Mouse (Mus musculus) kidney, embryonic 14.5 days (tissue): Measurements from ENCODE around the gene Zmiz1. TPM values are rescaled to one million over a fixed set of nuclear protein-coding genes. Genes with fewer than 3 reads are reported as not detected.

ENCODE experiments used
- ATAC-seq: fragments of 200-750 bp; cut with Nextera tagmentation; 2 replicates; pipeline ENCODE4 v1.8.0; 2017; ENCODE audit warnings: moderate number of reproducible peaks, mild to moderate bottlenecking, moderate TSS enrichment, moderate library complexity; ENCODE audit not compliant: low FRiP score, low TSS enrichment
- H3K27ac ChIP-seq: fragments of 300-500 bp; sonication (generic); 2 replicates; pipeline ENCODE4 v1.5.1; 2014; ENCODE audit warnings: low read depth, mild to moderate bottlenecking, low read length, moderate library complexity, mixed read lengths
- H3K27me3 ChIP-seq: fragments of 300-500 bp; sonication (generic); 2 replicates; pipeline ENCODE4 v1.6.1; 2014; ENCODE audit warnings: mild to moderate bottlenecking, low read length; ENCODE audit not compliant: control insufficient read depth, insufficient read depth
- H3K36me3 ChIP-seq: fragments of 300-500 bp; sonication (generic); 2 replicates; pipeline ENCODE4 v1.6.1; 2014; ENCODE audit warnings: low read length, mixed read lengths; ENCODE audit not compliant: control insufficient read depth, insufficient read depth
- H3K4me1 ChIP-seq: fragments of 300-500 bp; sonication (generic); 2 replicates; pipeline ENCODE4 v1.6.1; 2014; ENCODE audit warnings: low read length, mixed read lengths; ENCODE audit not compliant: control insufficient read depth, insufficient read depth
- H3K4me2 ChIP-seq: fragments of 300-500 bp; sonication (generic); replicated peaks from 2 replicates; pipeline ENCODE4 v1.6.1; 2014; ENCODE audit warnings: low read depth, mild to moderate bottlenecking, low read length
- H3K4me3 ChIP-seq: fragments of 300-500 bp; sonication (generic); 2 replicates; pipeline ENCODE4 v1.5.1; 2014; ENCODE audit warnings: mild to moderate bottlenecking, low read length
- H3K9ac ChIP-seq: fragments of 300-500 bp; sonication (generic); 2 replicates; pipeline ENCODE4 v1.6.1; 2014; ENCODE audit warnings: low read depth, mild to moderate bottlenecking, low read length, moderate library complexity
- H3K9me3 ChIP-seq: fragments of 300-500 bp; sonication (generic); 2 replicates; pipeline ENCODE4 v1.6.1; 2016; ENCODE audit warnings: low read length; ENCODE audit not compliant: control insufficient read depth
- WGBS: fragments of 180-500 bp; shearing (Covaris S2); extraction: QIAGEN DNeasy Blood & Tissue Kit; methylation state at CpG from one replicate; pipeline ENCODE4 v1.1.7; 2014; 5-methylcytosine and 5-hydroxymethylcytosine counted together
- polyA plus RNA-seq: library from polyadenylated mRNA; unstranded; fragments of >200 nt; fragmentation: Nextera tagmentation; extraction: Ambion mirVana; gene quantifications from 2 replicates; pipeline ENCODE4 v1.2.1, GENCODE M21; 2014

Gene Zmiz1
- polyA plus RNA-seq, 1 experiment from 2014 or later = 57.3 TPM

DNA sequence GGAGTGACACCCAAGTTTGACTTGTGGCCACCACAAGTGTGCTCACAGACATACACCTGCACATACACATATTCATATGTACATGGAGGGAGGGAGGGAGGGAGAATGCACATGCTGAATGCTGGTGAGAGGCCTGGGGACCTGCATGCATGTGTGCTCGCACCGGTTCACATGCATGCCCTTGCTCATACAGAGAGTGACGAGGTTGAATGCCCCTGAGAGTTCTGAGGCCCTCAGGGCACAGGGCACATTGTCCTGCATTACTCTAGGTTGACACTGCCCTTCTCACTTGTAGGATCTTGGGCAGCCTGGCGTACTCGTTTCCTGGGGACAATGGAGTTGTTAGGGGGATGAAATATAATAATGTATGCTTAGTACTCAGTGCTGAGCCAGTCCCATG is 23.4 kb downstream of the Zmiz1 start:
- WGBS = 49% methylated on average over 5 of the region's 5 CpGs
- no peak for ATAC-seq
- Histone ChIP-seq H3K4me1 (peaks cover 89% of the 10 kb centered on the region), H3K36me3 (0 out of 2 replicates have a peak, but pooled peaks cover 3% of the 10 kb centered on the region), H3K9ac (no peak overlapping the region), H3K4me2 (no peak overlapping the region), H3K27me3 (no peaks in the 10 kb centered on the region), H3K27ac (no peak overlapping the region), H3K4me3 (no peak overlapping the region), H3K9me3 (no peaks in the 10 kb centered on the region)

DNA sequence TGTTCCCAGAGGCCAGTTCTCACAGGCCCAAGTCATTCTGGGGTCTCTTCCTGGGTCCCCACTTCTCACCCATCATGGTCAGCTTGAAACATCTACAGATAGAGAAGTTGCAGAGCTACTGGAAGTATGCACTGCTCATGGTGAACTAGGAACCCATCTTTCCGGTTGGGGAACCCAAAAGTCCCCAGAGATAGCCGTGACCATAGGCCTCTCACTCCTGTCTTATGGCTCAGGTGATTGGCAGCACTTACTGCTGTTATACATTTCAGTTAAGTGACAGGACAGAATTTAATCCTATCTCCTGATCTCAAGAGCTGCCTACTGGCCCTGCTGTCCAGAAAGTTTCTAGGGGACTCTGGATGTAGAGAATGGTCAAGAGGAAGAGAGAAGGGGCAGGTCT is 24.3 kb downstream of the Zmiz1 start:
- 85% methylated on average over 2 of the region's 2 CpGs for WGBS
- no peak for ATAC-seq

DNA sequence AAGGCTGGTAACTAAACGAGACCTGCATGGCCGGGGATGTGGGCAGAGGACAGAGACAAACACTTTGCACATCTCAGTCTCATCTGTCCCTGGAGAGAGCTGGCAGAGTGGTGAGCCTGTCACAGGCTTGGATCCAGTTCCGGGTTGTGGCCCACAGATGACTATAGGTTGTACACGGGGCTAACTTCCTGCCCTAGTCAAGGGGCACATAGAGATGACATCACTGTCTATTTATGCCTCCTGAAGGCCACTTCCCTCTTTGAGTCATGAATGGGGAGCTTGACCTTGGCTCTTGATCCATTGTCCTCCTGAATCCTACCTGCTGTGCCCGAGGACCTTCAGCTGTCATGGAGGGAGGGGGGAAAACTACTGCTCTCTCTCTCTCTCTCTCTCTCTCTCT is 25.1 kb downstream of the Zmiz1 start:
- no peaks in the 10 kb centered on the region for H3K9me3 ChIP-seq
- 45% methylated on average over 5 of the region's 5 CpGs for WGBS
- no peaks in the 10 kb centered on the region for H3K27me3 ChIP-seq
- H3K4me3 ChIP-seq = no peak overlapping the region
- H3K4me2 ChIP-seq = no peak overlapping the region
- ATAC-seq = no peak
- H3K4me1 ChIP-seq = peaks cover 90% of the 10 kb centered on the region
- H3K27ac ChIP-seq = no peak overlapping the region
- H3K36me3 ChIP-seq = 0 out of 2 replicates have a peak, but pooled peaks cover 2% of the 10 kb centered on the region
- 0 out of 2 replicates have a peak overlapping the region, but pooled peaks have one; percentile 18 for H3K9ac ChIP-seq

More for the DNA sequence above, 24.3 kb downstream of the Zmiz1 start:
- Histone ChIP-seq H3K9ac (no peak overlapping the region), H3K36me3 (0 out of 2 replicates have a peak, but pooled peaks cover 3% of the 10 kb centered on the region), H3K4me3 (no peak overlapping the region), H3K9me3 (no peaks in the 10 kb centered on the region), H3K27ac (no peak overlapping the region), H3K4me2 (no peak overlapping the region), H3K4me1 (peaks cover 89% of the 10 kb centered on the region), H3K27me3 (no peaks in the 10 kb centered on the region)

DNA sequence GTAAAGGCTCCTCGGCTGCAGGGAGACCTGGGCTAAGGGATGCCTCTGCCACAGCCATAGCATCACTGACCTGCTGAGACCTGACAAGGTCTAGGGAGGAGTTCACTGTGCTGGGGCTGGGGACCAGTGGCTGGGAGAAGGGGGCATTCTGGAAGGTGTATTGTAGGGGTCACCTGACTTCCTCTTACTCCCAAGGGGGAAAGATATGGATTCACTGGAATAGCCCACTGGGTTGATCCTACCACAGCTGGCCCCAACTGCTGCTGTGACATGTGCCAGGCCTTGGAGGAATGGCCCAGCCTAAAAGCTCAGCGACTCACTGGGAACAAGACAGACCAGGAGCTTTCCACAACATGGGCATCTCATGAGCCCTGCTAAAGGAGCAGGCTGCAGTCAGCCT is 27.2 kb downstream of the Zmiz1 start:
- H3K4me1 ChIP-seq = peaks cover 87% of the 10 kb centered on the region
- H3K27me3 ChIP-seq = no peaks in the 10 kb centered on the region
- no peak for ATAC-seq
- WGBS = 70% methylated on average over 2 of the region's 2 CpGs
- H3K9ac ChIP-seq = no peak overlapping the region
- H3K36me3 ChIP-seq = no peaks in the 10 kb centered on the region
- H3K4me2 ChIP-seq = no peak overlapping the region
- H3K27ac ChIP-seq = no peak overlapping the region
- no peaks in the 10 kb centered on the region for H3K9me3 ChIP-seq
- H3K4me3 ChIP-seq = no peak overlapping the region

DNA sequence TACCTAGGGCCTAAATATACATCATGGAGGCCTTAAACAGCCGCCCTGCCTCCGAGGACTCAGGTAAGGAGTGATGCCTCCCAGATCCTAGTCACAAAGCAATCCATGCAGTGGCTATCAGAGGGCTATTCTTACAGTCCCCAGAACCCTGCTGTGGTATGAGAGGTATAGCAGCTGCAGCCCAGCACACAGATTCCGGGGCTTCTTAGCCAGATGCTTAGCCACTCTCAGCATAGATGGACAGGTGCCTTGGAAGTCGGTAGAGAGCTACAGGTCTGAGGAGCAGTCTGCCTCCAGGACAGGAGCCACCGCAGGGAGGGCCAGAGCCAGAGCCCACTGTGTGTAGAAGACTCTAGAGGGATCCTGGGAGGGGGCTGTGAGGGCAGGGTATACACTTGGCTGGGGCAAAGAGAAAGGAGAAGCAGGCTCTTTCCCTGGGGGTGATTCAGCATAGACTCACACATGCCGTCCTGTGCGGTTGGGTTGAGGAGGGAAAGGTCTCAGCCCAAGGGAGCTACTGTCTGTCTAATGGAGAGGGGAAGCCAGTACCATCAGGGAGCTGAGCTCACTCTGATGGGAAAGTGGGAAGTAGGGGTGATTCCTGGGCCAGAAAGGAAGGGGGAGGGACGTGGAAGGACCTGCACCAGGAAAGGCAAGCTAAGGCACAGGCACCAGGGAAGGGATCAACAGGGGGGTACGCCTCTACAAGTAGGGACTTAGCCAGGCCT is 27.9 kb downstream of the Zmiz1 start:
- Histone ChIP-seq H3K27ac (no peak overlapping the region), H3K4me1 (peaks cover 80% of the 10 kb centered on the region)

DNA sequence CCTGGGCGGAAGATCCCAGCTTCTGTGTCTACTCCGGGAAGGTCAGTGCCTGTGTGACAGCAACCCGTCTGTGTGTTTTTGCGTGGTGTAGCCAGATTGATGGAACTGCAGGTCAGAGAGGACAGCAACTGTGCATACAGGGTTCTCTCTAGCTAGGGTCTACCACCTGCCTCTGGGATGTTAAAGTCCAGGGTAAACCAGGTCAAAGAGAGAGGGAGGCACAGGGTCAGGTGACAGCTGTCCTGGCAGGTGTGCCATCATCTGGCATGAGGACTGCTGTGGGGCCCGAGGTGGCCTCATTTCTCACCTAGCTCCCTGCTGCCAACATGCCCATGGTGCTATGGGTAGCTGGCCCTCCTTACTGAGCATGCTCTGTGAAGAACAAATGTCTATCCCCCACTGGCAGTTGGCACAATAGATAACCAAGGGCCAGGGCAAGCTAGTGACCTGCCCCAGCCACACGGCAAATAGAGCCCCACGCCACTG is 28.5 kb downstream of the Zmiz1 start:
- no peaks in the 10 kb centered on the region for H3K27me3 ChIP-seq
- H3K4me2 ChIP-seq = no peak overlapping the region
- WGBS = 57% methylated on average over 7 of the region's 7 CpGs
- no peaks in the 10 kb centered on the region for H3K9me3 ChIP-seq
- H3K36me3 ChIP-seq = no peaks in the 10 kb centered on the region
- no peak overlapping the region for H3K9ac ChIP-seq
- ATAC-seq = no peak
- no peak overlapping the region for H3K27ac ChIP-seq
- peaks cover 80% of the 10 kb centered on the region for H3K4me1 ChIP-seq
- H3K4me3 ChIP-seq = no peak overlapping the region

More for the DNA sequence above, 27.9 kb downstream of the Zmiz1 start:
- H3K4me2 ChIP-seq = no peak overlapping the region
- no peaks in the 10 kb centered on the region for H3K36me3 ChIP-seq
- H3K9ac ChIP-seq = no peak overlapping the region
- H3K4me3 ChIP-seq = no peak overlapping the region
- no peaks in the 10 kb centered on the region for H3K9me3 ChIP-seq
- 69% methylated on average over 9 of the region's 9 CpGs for WGBS
- no peak for ATAC-seq
- H3K27me3 ChIP-seq = no peaks in the 10 kb centered on the region

DNA sequence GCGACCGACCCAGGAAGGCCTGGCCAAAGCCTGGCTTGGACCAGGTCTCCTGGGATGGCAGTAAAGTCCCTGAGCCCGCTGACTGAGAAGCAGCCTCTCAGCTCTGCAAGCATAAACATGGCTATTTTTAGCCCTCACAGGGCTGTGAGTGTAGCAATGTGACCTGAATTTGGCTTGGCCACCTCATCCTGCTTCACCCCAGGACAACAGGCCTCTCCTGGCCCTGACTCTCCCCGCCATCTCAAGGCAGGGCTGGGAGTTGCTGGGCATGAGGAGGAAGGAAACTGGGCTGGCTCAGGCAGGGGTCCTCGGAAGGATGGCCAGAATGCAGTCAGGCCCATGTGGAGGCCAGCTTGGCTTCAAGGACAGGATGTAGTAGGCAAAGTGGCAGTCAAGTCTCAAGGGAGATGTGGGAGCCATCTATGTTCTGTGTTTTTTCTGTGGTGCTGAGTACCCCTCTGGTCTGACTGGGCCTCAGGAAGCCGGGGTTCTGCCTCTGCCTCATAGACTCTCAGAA is 29.2 kb downstream of the Zmiz1 start:
- no peak overlapping the region for H3K27ac ChIP-seq

DNA sequence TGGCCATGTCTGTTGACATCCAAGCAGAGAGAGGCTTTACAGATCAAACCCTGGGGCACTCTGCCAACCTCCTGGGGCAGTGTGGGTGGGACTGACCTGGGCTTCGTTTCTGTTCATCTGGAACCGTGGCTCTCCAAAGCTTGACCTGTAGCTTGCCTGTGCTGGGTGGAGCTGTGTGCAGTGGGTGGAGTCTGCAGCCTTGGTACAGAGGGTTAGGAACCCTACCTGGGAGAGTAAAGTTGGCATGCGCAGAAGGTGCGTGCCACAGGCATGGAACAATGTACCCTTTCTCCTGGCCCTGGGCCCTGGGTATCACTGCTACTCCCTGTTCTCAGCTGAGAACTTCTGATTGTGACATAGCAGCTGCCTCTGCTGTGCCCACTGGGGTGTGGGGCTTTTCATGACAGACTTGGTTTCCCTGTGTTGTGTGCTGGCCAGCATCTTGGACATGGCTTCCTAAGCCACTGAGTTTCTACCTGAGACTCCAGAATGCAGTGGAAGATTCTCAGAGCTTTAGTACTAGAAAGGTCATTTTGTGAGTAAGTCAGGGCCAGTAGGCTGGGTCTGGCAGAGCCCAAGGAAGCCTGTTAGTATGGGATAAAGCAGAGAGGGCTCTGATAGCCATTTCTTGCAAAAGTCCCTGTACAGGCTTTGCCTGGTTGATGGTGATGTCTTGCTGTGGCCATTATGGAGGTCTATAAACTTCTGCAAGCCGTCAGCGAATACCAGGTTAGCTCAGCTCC is 30.5 kb downstream of the Zmiz1 start:
- 64% methylated on average over 6 of the region's 6 CpGs for WGBS
- H3K27me3 ChIP-seq = no peaks in the 10 kb centered on the region
- no peak for ATAC-seq
- H3K9ac ChIP-seq = no peak overlapping the region
- no peak overlapping the region for H3K4me3 ChIP-seq
- no peaks in the 10 kb centered on the region for H3K36me3 ChIP-seq
- H3K4me1 ChIP-seq = peaks cover 81% of the 10 kb centered on the region
- H3K4me2 ChIP-seq = no peak overlapping the region
- no peaks in the 10 kb centered on the region for H3K9me3 ChIP-seq
- H3K27ac ChIP-seq = no peak overlapping the region

More for the DNA sequence above, 29.2 kb downstream of the Zmiz1 start:
- H3K27me3 ChIP-seq = no peaks in the 10 kb centered on the region
- no peak for ATAC-seq
- WGBS = 70% methylated on average over 6 of the region's 6 CpGs
- H3K9ac ChIP-seq = no peak overlapping the region
- H3K9me3 ChIP-seq = no peaks in the 10 kb centered on the region
- no peak overlapping the region for H3K4me3 ChIP-seq
- no peaks in the 10 kb centered on the region for H3K36me3 ChIP-seq
- peaks cover 81% of the 10 kb centered on the region for H3K4me1 ChIP-seq
- no peak overlapping the region for H3K4me2 ChIP-seq

DNA sequence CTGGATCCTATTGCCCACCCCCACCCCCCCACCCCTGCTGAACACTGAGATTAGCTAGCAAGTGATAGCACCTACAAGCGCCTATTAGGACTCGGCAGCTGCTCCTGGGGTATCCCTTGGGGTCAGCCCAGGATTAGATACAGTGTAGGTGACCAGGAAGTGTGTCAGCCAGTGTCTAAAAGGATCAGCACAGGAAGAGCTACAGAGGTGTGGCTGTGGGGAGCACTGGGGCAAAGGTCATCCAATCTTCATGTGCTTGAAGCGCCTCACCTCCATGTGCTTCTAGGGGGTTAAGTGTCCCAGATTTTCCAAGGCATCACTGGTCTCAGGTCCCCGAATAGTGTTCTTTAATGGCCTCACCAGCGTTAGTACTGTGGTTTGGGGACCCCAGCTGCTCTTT is 33.0 kb downstream of the Zmiz1 start:
- no peak for ATAC-seq
- WGBS = 83% methylated on average over 5 of the region's 5 CpGs
- H3K4me1 ChIP-seq = peaks cover 87% of the 10 kb centered on the region

More for the DNA sequence above, 33.0 kb downstream of the Zmiz1 start:
- Histone ChIP-seq H3K9me3 (no peaks in the 10 kb centered on the region), H3K27ac (no peak overlapping the region), H3K4me3 (no peak overlapping the region), H3K9ac (no peak overlapping the region), H3K36me3 (no peaks in the 10 kb centered on the region), H3K4me2 (no peak overlapping the region), H3K27me3 (no peaks in the 10 kb centered on the region)
